Mouse (Mus musculus) cerebellum, adult 2 months (tissue): ENCODE results near the gene Srsf11.

Experiments used
- CTCF ChIP-seq: fragments of 200-500 bp; IDR thresholded peaks from 2 replicates; pipeline ENCODE4 v1.5.1; 2011; ENCODE audit warnings: low read depth, mild to moderate bottlenecking, control low read depth, low read length, moderate library complexity, borderline replicate concordance; ENCODE audit not compliant: insufficient read depth
- POLR2A ChIP-seq: fragments of 200-500 bp; IDR thresholded peaks from 2 replicates; pipeline ENCODE4 v1.6.1; 2011; ENCODE audit warnings: low read length, control low read depth, borderline replicate concordance; ENCODE audit not compliant: insufficient read depth

DNA sequence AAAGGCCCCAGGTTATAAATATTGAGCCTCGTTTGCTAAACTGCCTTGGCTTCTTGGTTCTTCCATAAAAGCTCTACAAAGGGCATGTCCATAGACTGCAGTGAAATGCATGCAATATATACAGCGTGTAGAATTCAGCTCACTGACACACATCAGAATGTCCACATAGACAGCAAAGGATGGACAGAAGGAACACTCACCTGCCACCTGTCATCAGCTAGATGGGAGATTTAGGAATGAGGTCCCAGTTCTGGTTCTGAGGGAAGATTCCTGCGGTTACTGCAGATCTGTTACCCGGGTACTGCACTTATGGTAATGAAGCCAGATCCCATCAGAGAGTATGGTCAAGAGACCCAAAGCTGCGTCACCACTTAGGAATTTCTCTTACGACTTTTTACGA is 31.5 kb upstream of the Srsf11 start:
- no peak for TF ChIP-seq POLR2A
- TF ChIP-seq CTCF: no peak
